Mouse (Mus musculus) cerebellum, postnatal 36 days (tissue): ENCODE results near the gene Ndufb4.
A peak's percentile ranks its signal among the peaks of the same experiment; 100 is the strongest.

Experiments used
- DNase-seq, 2 experiments: peaks; one replicate each; pipeline ENCODE4 v3.0.0; 2021 to 2022; ENCODE audit warnings: mixed read lengths in 2 of 2

Ndufb4 gene

DNA sequence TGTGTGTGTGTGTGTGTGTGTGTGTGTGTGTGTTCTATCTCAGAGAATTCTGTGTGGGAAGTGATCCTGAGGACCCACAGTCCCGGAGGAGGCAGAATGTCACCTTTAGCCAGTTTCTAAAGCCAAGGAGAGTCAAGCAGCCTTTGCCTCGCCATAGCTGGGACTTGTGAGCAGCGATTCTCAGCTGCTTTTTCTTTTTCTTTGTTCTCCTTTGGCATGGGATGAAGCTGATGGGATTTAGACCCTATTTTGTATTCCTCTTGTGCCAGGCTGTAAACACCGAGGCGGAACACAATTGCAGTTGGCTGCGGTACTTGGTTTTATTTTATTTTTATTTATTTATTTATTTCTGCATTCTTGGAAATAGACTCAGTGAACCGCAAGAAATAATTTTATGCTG, 25.2 kb downstream of the Ndufb4 start:
- no peak for DNase-seq

DNA sequence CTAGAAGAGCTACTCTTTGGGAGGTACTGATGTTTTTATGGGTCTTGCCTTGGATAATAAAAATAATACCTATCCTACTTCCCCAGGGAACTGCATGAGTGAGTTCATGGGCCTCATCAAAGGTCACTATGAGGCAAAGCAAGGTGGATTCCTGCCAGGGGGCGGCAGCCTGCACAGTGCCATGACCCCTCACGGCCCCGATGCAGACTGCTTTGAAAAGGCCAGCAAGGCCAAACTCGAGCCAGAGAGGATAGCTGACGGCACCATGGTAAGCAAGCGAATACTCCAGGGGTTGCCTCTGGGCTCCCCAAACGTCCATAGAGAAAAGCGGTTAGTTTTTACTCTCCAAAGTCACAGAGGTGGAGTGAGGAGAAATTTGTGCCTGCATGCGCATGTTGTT, 25.9 kb downstream of the Ndufb4 start:
- DNase-seq = no peak

DNA sequence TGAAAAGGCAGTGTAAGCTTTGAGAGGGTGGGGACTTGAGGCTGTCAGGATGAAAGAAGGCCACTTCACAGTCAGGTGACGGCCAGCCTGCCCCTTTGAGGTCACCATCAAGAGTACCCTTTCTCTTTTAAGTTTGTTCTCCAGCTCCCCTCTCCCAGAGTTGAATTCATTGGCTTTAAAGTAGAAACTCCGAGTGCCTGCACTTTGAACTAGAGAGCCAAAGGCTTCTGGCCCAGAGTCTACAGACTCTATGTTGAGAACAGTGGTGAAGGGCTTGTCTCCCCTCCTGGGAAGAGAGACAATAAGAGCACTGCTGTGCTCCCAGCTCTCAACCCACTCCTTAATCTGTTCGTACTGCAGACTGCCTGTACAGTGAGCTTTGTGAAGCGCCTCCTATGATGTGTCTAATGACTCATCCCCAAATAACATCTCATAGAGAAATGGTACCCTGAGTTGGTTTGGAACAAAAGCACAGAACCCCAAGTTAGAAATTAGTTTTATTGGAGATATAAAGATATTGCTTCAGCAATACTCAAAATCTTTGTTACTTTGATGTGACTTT, 27.8 kb downstream of the Ndufb4 start:
- DNase-seq = no peak

DNA sequence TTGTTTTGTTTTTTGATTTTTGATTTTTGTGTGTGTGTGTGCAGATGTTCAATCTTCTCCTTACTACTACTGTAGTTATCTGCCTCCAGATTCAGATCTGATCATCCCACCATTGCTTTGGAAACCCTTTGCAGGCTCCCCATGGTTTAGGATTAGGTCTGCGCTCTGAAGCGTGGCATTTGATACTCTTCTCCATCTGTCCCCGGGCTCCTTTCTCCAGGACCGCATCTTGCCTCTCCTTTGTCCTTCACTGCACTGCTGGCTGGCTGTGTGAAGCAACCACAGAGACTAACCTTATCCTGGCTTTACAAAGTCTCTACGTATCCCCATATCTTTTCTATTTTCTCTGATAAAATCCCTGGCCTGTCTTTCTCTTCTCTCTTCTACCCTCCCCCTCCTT, 31.3 kb downstream of the Ndufb4 start:
- peak; percentile 65 for DNase-seq

DNA sequence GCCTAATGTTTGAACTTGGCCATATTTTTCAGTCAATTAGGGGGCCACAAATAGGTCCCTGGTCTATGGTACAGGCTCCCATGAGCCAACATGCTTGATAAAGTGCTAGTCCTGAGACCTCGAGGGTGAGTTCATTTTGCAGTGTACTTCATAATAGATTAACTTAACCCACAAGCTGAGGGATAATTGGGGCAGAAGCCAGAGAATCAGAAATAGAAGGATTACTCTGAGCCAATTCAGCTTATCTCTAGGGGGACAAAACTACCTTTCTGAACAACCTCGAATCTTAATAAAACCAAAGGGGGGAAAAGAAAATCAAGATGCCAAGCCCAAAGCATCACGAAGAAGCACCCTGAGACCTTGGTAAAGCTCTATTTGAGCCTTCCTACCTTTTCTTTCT, 31.9 kb downstream of the Ndufb4 start:
- DNase-seq = no peak

DNA sequence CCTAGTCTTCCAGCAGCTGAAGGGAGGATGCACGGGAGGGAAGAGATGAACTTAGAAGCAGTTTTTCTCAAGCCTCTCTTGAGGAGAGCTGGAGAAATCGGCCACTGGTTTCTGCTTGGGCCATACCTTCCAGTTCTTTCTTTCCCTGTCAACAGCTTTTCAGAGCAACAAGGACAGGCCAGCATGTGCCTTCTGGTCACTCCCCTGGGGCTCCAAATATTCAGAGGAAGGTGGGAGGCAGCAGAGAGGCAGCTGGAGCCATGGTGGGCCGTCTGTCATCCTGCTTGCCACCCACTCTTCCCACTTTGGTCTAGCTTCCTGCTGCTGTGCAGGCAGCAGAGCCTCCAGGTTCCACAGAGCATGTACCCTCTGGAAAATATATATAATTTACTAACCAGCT, 36.6 kb downstream of the Ndufb4 start:
- peak; percentile 43 to 55 for DNase-seq

DNA sequence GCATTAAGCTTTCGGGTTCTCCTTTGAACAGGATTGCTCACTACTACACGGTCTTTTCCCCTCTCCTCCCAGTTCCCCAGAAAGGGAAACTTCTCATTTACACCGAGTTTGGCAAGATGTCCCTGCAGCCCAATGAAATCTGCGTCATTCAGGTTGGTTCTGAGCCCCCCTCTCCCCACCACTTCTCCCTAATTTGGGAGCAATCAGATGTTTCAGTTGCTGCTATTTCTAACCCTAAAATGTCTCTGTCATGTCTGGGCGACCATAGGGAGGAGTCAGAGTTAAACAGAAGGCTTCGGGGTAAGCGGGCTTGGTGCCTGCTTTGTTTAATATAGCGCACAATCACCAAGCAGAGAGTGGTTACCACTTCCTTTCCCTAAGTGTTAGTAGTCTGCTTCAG, 38.1 kb downstream of the Ndufb4 start:
- no peak for DNase-seq

DNA sequence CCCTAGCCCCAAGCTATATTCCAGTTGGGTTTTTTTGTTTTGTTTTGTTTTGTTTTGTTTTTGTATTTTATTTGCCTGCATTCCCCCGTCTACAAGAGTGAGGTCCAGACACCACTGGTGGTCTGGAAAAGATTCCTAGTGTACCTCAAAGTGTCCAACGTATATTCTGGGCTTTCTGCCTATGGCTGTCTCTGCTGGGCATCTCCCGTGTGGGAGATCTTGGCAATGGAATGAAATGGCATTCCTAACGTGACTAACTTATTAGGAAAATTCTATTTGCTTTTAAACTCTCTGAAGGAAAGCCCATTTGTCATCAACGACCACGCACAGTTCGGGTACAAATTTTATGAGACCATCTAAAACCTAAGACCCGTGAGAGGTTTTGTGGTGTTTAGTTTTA, 38.8 kb downstream of the Ndufb4 start:
- DNase-seq = no peak

DNA sequence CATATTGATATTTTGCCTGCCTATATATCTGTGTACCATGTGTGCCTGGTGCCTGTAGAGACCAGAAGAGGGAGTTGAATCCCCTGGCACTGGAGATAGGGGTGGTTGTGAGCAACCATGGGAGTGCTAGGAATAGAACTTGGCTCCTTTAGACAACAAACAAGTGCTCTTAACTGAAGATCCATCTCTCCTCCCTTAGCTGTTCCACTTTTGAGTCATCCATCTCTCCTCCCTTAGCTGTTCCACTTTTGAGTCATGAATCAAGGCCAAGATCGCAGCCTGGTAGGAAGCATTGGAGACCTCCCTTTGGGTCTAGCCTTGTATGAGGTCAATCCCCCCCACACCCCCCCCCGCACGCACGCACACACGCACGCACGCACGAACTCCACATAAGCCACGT, 39.7 kb downstream of the Ndufb4 start:
- DNase-seq = no peak

DNA sequence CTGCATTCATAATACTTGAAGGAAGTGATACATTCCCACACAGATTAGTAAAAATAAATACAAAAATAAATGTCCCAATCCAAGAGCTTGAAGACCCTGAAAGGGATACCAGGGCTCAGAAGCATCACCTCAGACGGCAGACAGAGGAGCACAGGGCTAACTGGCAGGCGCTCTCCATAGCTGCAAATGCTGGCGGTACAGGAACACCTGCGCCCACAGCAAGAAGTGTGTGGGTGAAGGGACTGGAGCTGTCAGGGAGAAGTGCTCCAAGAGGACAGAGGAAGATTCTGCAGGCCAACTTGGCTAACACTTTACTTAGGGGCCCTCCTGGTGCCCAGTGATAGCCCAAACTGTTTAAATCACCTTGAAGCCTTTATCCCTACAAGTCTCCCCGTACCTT, 42.2 kb downstream of the Ndufb4 start:
- DNase-seq = peak in 1 of 2 experiments; percentile 40

DNA sequence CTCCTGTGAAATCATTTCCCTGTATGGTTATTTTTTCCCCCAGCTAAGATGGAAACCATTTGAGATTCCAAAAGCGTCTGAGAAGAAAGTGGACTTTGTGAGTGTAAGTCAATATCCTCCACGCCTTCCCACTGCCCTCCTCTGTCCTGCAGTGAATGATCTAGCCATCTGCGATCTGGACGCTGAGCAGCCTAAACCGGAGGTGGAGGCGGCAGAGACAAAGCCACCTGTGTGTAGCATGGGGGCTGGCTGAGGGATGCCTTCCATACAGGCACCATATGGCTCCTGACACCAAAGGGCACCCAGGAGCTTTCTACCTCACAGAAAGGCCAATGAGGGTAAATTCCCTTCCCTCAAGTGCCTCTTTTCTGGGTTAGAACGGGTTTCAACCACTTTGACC, 43.2 kb downstream of the Ndufb4 start:
- peak in 1 of 2 experiments; percentile 46 for DNase-seq

DNA sequence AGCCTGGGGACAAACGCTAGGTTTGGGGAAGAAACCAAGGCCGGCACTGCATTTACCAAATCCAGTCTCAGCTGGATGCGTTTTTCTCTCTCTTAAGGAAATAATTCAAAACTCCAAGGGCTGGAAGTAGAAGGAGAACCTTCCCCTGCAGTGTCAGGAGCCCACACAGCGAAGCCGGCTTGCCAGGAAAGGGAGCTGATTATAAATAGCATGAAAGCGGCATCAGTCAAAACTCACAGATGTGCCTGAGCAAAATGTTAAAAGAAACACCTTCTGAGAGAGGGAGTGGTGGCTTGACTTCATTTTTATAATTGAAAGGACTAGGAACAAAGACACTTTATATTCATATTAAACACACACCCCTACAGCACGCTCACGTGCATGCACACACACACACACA, 43.9 kb downstream of the Ndufb4 start:
- DNase-seq = no peak

DNA sequence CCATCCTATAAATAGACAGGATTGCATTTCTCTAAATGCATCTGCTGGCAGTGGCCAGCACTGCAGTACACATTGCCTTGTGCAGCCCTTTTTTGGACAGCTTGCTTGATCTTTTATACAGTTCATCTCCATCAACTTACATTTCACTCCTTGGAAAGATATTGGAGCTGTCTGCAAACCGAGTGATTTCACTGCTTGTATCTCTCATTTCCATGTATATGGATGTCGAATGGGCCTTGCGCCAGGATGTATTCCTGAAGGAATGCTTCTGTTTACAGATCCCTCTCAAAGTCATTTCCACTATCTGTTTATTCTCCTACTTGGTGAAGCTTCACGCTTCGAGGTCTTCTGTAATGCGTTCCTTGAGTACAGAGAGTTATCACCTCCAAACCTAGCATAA, 50.0 kb downstream of the Ndufb4 start:
- no peak for DNase-seq

DNA sequence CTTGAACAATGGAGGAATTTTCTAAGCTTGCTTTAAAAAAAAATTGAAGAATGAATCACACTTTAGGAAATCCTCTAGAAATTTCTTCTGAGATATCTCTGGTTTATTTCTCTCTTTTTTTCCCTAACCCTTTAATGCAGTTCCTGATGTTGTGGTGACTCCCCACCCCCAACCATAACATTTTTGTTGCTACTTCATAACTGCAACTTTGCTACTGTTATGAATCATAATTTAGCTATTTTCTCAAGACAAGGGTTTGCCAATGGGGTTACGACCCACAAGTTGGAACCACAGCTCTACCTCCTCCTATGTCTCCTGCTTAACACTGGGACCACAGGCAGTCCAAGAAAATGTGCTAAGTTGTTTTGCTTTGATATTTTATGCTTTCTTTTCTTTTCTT, 50.8 kb downstream of the Ndufb4 start:
- no peak for DNase-seq

DNA sequence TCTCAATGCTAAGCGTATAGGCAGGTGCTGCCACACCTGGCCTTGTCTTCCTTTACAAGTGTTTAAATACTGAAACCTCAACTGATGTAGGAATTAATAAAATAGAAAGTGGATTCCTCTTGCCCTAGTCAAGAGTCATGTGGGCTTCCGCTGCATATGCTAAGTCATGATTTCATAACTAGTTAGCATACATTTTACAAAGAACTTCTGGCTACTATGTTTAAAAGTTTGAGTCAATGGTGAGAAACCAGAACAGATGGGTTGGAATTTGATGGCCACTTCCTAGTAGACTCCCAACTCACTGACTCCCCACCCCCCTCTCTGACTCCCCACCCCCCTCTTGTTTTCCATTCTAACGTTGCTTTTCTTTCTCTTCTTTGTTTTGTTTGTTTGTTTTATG, 54.9 kb downstream of the Ndufb4 start:
- no peak for DNase-seq

DNA sequence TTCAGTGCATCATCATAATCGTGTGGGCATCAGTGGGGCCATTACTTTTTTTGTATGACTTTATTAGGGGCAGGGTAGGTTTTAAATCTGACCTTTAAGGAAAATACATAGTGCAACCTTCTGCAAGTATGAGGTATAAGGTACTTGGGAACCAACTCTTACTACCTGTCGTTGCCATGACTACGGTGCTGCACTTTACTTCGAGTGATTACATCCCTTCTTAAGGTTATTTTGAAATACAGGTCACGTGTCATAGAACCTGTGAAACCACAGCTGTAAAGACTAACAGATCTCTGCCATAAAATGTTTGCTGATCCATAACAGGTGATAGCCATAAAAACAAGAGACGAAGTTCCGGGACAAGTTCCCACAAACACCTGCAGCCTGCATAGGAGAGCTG, 55.8 kb downstream of the Ndufb4 start:
- DNase-seq = no peak

DNA sequence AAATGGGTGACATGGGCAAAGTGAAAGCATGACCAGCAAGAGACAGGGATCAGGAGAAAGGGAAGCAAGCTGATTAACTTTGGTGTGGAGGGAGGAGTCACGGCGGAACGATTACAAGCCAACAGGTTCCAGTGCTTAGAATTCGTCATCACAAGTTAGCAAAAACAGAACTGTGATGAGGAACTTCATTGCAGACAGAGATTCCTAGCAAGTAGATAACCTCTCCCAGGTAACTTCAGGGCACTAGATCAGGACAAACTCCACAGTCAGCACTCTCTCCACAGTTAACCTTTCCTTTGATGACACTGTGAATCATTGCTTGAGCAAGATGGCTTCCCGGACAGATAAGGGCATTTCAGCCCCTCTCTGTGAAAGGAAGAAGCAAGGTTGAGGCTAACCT, 56.8 kb downstream of the Ndufb4 start:
- DNase-seq = no peak
